Mouse (Mus musculus) liver, embryonic 14 days (tissue): Measurements from ENCODE around the gene Olfr356. TPM values are rescaled to one million over a fixed set of nuclear protein-coding genes. Genes with fewer than 3 reads are reported as not detected.

ENCODE experiments used
- polyA plus RNA-seq: library from polyadenylated mRNA; depleted of rRNA; stranded (reverse); fragments of >200 nt; gene quantifications from 2 replicates; pipeline ENCODE4 v1.2.3, GENCODE M21; 2012; rRNA removed

Olfr356 gene
- not detected in 2 replicates for polyA plus RNA-seq

GRCm38 (mm10) chr2:36936821-36937220 is at the start of gene Olfr356:
TSS of gene Olfr356 (plus strand) at chr2:36937121.

GRCm38 (mm10) chr2:36892836-36893235 is 44.1 kb upstream of the Olfr356 start, which contains the start of gene Olfr353:
TSS of gene Olfr353 (minus strand) at chr2:36892936.

GRCm38 (mm10) chr2:36905380-36905779 is 31.5 kb upstream of the Olfr356 start, which contains the start of gene Olfr354:
TSS of gene Olfr354 (plus strand) at chr2:36905680.

GRCm38 (mm10) chr2:36928797-36929196 is 8.1 kb upstream of the Olfr356 start, which contains the start of gene Olfr355:
TSS of gene Olfr355 (minus strand) at chr2:36928897.

Other genes starting within 250 kb of the Olfr356 start
- gene Olfr347, start 205.2 kb upstream of the Olfr356 start, polyA plus RNA-seq: not detected in 2 replicates
- gene Olfr348, start 152.8 kb upstream of the Olfr356 start, polyA plus RNA-seq: not detected in 2 replicates
- gene Olfr50, start 146.6 kb upstream of the Olfr356 start, polyA plus RNA-seq: not detected in 2 replicates
- not detected in 2 replicates for gene Olfr3, start 120.1 kb upstream of the Olfr356 start, polyA plus RNA-seq
- gene Olfr350, start 90.8 kb upstream of the Olfr356 start, polyA plus RNA-seq: not detected in 2 replicates
- not detected in 2 replicates for gene Olfr351, start 74.5 kb upstream of the Olfr356 start, polyA plus RNA-seq
- not detected in 2 replicates for gene Olfr352, start 68.7 kb upstream of the Olfr356 start, polyA plus RNA-seq
- gene Olfr353, start 44.2 kb upstream of the Olfr356 start, polyA plus RNA-seq: not detected in 2 replicates
- gene Olfr354, start 31.4 kb upstream of the Olfr356 start, polyA plus RNA-seq: not detected in 2 replicates
- gene Olfr355, start 8.2 kb upstream of the Olfr356 start, polyA plus RNA-seq: not detected in 2 replicates
- gene Olfr357, start 56.7 kb downstream of the Olfr356 start, polyA plus RNA-seq: not detected in 2 replicates
- gene Olfr358, start 72.2 kb downstream of the Olfr356 start, polyA plus RNA-seq: not detected in 2 replicates
- gene Olfr360, start 128.6 kb downstream of the Olfr356 start, polyA plus RNA-seq: not detected in 2 replicates
- gene Olfr361, start 152.2 kb downstream of the Olfr356 start, polyA plus RNA-seq: not detected in 2 replicates
- gene Olfr362, start 180.8 kb downstream of the Olfr356 start, polyA plus RNA-seq: not detected in 2 replicates
- gene Olfr364-ps1, start 202.2 kb downstream of the Olfr356 start, polyA plus RNA-seq: not detected in 2 replicates